Mouse (Mus musculus): ENCODE data around the gene Dnph1. TPM values are rescaled to one million over a fixed set of nuclear protein-coding genes. Genes with fewer than 3 reads are reported as not detected.

Gene Dnph1
- polyA plus RNA-seq, 1 experiment from 2014 or later = 47.7 TPM

DNA sequence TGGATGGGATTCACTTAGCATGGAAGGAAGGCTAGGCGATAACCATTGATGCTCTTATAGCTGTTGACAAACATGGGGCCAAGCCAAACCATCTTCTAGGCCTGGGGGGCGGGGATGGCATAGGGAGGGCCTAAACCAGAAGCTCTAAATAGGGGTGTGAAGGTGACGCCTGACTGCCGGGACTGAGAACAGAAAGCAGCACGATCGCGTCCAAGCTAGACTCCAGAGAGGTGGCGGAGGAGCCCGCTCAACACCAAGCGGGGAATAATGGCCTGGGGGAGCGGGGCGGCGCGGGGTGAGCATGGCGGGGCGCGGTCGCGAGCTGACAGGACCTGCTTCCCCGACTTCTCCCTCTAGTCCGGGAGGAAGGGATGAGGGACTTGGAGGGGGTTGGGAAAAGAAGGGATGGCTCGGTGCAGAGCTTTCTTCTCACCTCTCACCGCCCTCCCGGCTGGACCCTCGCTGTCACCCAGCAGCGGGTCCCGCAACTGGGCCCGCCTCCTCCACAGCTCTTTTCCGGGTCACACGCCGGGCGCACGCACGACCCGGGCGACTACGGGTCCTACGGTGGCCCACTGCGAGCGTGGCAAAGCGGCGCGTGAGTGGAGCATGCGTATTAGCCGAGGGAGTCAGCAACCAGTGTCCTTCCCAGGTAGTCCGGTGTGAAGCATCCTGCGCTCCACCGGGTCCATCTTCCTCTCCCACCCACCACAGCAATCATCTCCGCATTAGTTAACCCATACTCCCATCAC lies 49.5 kb downstream of the Dnph1 start, which contains the start of gene Cul9:
Gene Cul9, minus strand, starts transcription at position 576 of the 752 bp plus-strand sequence.
- peaks cover 27% of the 10 kb centered on the region for H3K4me1 ChIP-seq
- peak within 1 kb of the TSS; percentile 45 for H3K4me3 ChIP-seq (replicated peaks)
- no peaks in the 10 kb centered on the region for H3K9me3 ChIP-seq
- peak within 1 kb of the TSS; percentile 38; the same call in 1 of the 2 replicates for H3K9ac ChIP-seq
- H3K4me2 ChIP-seq = peak within 1 kb of the TSS; percentile 82
- ATAC-seq (ENCODE audit: insufficient read depth, low FRiP score, low read depth) = no peak; the same call in 1 of the 2 replicates
- H3K27ac ChIP-seq = no peak within 1 kb of the TSS
- H3K27me3 ChIP-seq (replicated peaks) = no peaks in the 10 kb centered on the region
- H3K36me3 ChIP-seq = peaks cover 29% of the 10 kb centered on the region
- WGBS = 5% methylated on average over 44 of the region's 49 CpGs

DNA sequence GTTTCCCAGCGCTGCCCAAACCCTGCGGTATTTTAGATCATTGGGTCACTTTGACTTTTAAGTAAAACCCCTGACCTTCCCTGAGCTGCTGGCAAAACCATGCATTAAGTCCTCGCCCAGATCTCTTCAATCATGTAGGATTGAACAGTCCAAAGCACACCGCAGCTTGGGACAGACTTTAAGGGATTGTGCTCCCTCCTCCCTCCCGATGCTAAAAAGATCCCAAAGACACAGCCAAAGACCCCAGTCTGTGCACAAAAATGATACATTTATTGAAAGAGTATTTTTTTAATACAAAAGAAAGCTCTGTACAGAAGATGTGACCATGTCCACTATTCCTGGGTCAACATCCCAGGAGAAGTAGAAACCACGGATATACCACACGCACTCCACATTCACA lies 50.1 kb downstream of the Dnph1 start:
- ATAC-seq (ENCODE audit: insufficient read depth, low FRiP score, low read depth) = no peak
- Histone ChIP-seq H3K36me3 (peaks cover 35% of the 10 kb centered on the region), H3K4me3 (replicated peaks) (peak overlapping the region; percentile 45), H3K4me2 (peak overlapping the region; percentile 82), H3K27ac (no peak overlapping the region), H3K9ac (no peak overlapping the region), H3K27me3 (replicated peaks) (no peaks in the 10 kb centered on the region), H3K4me1 (peaks cover 27% of the 10 kb centered on the region), H3K9me3 (no peaks in the 10 kb centered on the region)
- WGBS = 18% methylated on average over 7 of the region's 7 CpGs

DNA sequence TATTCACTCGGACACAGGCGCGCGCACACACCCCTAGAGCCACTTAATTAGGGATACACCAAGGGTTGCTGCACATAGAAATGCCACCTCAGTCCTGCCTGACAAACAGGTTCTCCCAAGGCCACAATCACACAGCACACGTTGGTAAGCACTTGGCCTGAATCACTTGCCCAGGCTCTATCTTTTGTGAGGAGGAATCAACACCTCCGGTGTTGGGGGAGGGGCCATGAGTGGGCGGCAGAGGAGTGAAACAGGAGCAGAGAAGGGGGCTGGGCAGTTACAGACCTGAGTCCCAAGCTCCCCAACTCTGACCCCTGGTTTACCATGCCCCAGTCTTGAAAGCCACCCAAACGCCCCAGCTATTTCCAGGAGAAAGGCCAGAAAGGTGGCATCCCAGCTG lies 50.5 kb downstream of the Dnph1 start:
- Histone ChIP-seq H3K4me3 (replicated peaks) (no peak overlapping the region), H3K36me3 (peaks cover 39% of the 10 kb centered on the region), H3K4me2 (peak overlapping the region; percentile 82; the same call in 1 of the 2 replicates), H3K9ac (no peak overlapping the region), H3K4me1 (peaks cover 27% of the 10 kb centered on the region), H3K27ac (no peak overlapping the region), H3K27me3 (replicated peaks) (no peaks in the 10 kb centered on the region), H3K9me3 (no peaks in the 10 kb centered on the region)
- no peak for ATAC-seq (ENCODE audit: insufficient read depth, low FRiP score, low read depth)
- WGBS = 31% methylated on average over 8 of the region's 8 CpGs

DNA sequence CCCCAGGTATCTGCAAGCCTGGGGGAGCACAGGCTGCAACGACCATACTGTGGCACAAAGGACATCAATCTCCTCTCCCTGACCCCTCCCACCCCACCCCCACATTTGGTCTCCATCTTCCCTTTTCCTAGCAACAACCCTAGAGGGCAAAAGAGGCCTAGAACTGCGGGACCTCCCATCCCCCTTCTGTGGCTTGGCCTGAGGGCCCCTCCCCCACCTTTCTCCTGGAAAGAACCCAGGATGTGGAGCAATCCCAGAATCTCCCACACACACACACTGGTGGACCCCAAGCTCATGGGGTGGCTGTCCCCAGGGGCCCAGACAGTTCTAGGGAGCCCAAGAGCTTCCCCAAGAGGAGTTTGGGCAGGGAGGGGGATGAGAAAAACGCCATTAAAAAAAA lies 51.4 kb downstream of the Dnph1 start:
- Histone ChIP-seq H3K36me3 (peaks cover 42% of the 10 kb centered on the region), H3K27ac (no peak overlapping the region), H3K9me3 (no peaks in the 10 kb centered on the region), H3K27me3 (replicated peaks) (no peaks in the 10 kb centered on the region), H3K4me1 (peaks cover 27% of the 10 kb centered on the region), H3K4me2 (no peak overlapping the region), H3K9ac (no peak overlapping the region), H3K4me3 (replicated peaks) (no peak overlapping the region)
- ATAC-seq (ENCODE audit: insufficient read depth, low FRiP score, low read depth) = no peak
- WGBS = 34% methylated on average over 3 of the region's 3 CpGs

- no peak for ATAC-seq (ENCODE audit: insufficient read depth, low FRiP score, low read depth)
- no peak overlapping the region for H3K4me3 ChIP-seq (replicated peaks)
- no peak overlapping the region for H3K27ac ChIP-seq
- no peak overlapping the region for H3K4me2 ChIP-seq
- peaks cover 32% of the 10 kb centered on the region for H3K4me1 ChIP-seq
- no peaks in the 10 kb centered on the region for H3K9me3 ChIP-seq
- H3K36me3 ChIP-seq = peaks cover 42% of the 10 kb centered on the region
- no peak overlapping the region for H3K9ac ChIP-seq
- H3K27me3 ChIP-seq (replicated peaks) = no peaks in the 10 kb centered on the region
- WGBS = 72% methylated on average over 11 of the region's 11 CpGs
Observed at GRCm38 (mm10) chr17:46548741-46549140, 52.2 kb downstream of the Dnph1 start.

GRCm38 (mm10) chr17:46549193-46549592 lies 52.7 kb downstream of the Dnph1 start:
- Histone ChIP-seq H3K27ac (no peak overlapping the region), H3K36me3 (peaks cover 42% of the 10 kb centered on the region), H3K4me1 (peaks cover 36% of the 10 kb centered on the region), H3K4me2 (no peak overlapping the region), H3K4me3 (replicated peaks) (no peak overlapping the region), H3K9me3 (no peaks in the 10 kb centered on the region), H3K27me3 (replicated peaks) (no peaks in the 10 kb centered on the region), H3K9ac (no peak overlapping the region)
- WGBS = 30% methylated on average over 8 of the region's 8 CpGs
- ATAC-seq (ENCODE audit: insufficient read depth, low FRiP score, low read depth) = no peak

Other genes with a start within 250 kb of the Dnph1 start
- 77.4 and 79.8 TPM in 2 replicates for gene Polr1c, start 248.7 kb upstream of the Dnph1 start, polyA plus RNA-seq (2015; fragmentation: Nextera tagmentation; extraction: Ambion mirVana)
- gene Yipf3, start 248.6 kb upstream of the Dnph1 start, polyA plus RNA-seq (2015; fragmentation: Nextera tagmentation; extraction: Ambion mirVana) = 98.2 and 104 TPM in 2 replicates
- 0.58 and 1.1 TPM in 2 replicates for gene Lrrc73, start 243.2 kb upstream of the Dnph1 start, polyA plus RNA-seq (2015; fragmentation: Nextera tagmentation; extraction: Ambion mirVana)
- gene Tjap1, start 213.7 kb upstream of the Dnph1 start, polyA plus RNA-seq (2015; fragmentation: Nextera tagmentation; extraction: Ambion mirVana) = 33.8 and 37.2 TPM in 2 replicates
- 4.5 and 5.7 TPM in 2 replicates for gene Dlk2, start 199.3 kb upstream of the Dnph1 start, polyA plus RNA-seq (2015; fragmentation: Nextera tagmentation; extraction: Ambion mirVana)
- 5.3 and 5.9 TPM in 2 replicates for gene Abcc10, start 168.4 kb upstream of the Dnph1 start, polyA plus RNA-seq (2015; fragmentation: Nextera tagmentation; extraction: Ambion mirVana)
- 8.2 and 9.8 TPM in 2 replicates for gene Zfp318, start 113.0 kb upstream of the Dnph1 start, polyA plus RNA-seq (2015; fragmentation: Nextera tagmentation; extraction: Ambion mirVana)
- gene Crip3, start 67.8 kb upstream of the Dnph1 start, polyA plus RNA-seq (2015; fragmentation: Nextera tagmentation; extraction: Ambion mirVana) = 1.3 and 1.9 TPM in 2 replicates
- gene Slc22a7, start 58.3 kb upstream of the Dnph1 start, polyA plus RNA-seq (2015; fragmentation: Nextera tagmentation; extraction: Ambion mirVana) = not detected in 2 replicates
- gene Ttbk1, start 9.0 kb upstream of the Dnph1 start, polyA plus RNA-seq (2015; fragmentation: Nextera tagmentation; extraction: Ambion mirVana) = 0.27 and 0.31 TPM in 2 replicates
- gene Cul9, start 49.7 kb downstream of the Dnph1 start, polyA plus RNA-seq (2015; fragmentation: Nextera tagmentation; extraction: Ambion mirVana) = 3.2 and 4.6 TPM in 2 replicates
- gene Srf, start 59.5 kb downstream of the Dnph1 start, polyA plus RNA-seq (2015; fragmentation: Nextera tagmentation; extraction: Ambion mirVana) = 8.7 and 9.4 TPM in 2 replicates
- 87.6 and 89.8 TPM in 2 replicates for gene Ptk7, start 132.8 kb downstream of the Dnph1 start, polyA plus RNA-seq (2015; fragmentation: Nextera tagmentation; extraction: Ambion mirVana)
- gene Klc4, start 149.3 kb downstream of the Dnph1 start, polyA plus RNA-seq (2015; fragmentation: Nextera tagmentation; extraction: Ambion mirVana) = 38.4 and 41.4 TPM in 2 replicates
- gene Mrpl2, start 149.5 kb downstream of the Dnph1 start, polyA plus RNA-seq (2015; fragmentation: Nextera tagmentation; extraction: Ambion mirVana) = 112 and 126 TPM in 2 replicates
- 42.9 and 49.5 TPM in 2 replicates for gene Cul7, start 153.6 kb downstream of the Dnph1 start, polyA plus RNA-seq (2015; fragmentation: Nextera tagmentation; extraction: Ambion mirVana)
- 53.2 and 57.2 TPM in 2 replicates for gene Rrp36, start 177.6 kb downstream of the Dnph1 start, polyA plus RNA-seq (2015; fragmentation: Nextera tagmentation; extraction: Ambion mirVana)
- 145 and 153 TPM in 2 replicates for gene Mea1, start 182.1 kb downstream of the Dnph1 start, polyA plus RNA-seq (2015; fragmentation: Nextera tagmentation; extraction: Ambion mirVana)
- 102 and 103 TPM in 2 replicates for gene Klhdc3, start 184.2 kb downstream of the Dnph1 start, polyA plus RNA-seq (2015; fragmentation: Nextera tagmentation; extraction: Ambion mirVana)
- 72.8 and 86.7 TPM in 2 replicates for gene Ppp2r5d, start 208.4 kb downstream of the Dnph1 start, polyA plus RNA-seq (2015; fragmentation: Nextera tagmentation; extraction: Ambion mirVana)
- gene Pex6, start 214.8 kb downstream of the Dnph1 start, polyA plus RNA-seq (2015; fragmentation: Nextera tagmentation; extraction: Ambion mirVana) = 24.9 and 27.1 TPM in 2 replicates
- 12.5 and 15.0 TPM in 2 replicates for gene Gnmt, start 232.5 kb downstream of the Dnph1 start, polyA plus RNA-seq (2015; fragmentation: Nextera tagmentation; extraction: Ambion mirVana)

Data from stomach, embryonic 15.5 days (tissue).